Mouse (Mus musculus) testis, postnatal 10 days (tissue): ENCODE measurements at regions not wholly inside any gene's neighbourhood (a gene's known extent, or its start where the extent isn't known, plus 50 kb on each side); places are given as distances from the start of the nearest gene placed in this dataset.
"Not testable (repeated sequence)": the region's sequence is repeated elsewhere in the genome, so short reads cannot be mapped to it uniquely, and the experiment has no call there.

Experiments used
- DNase-seq: peaks from one replicate; pipeline ENCODE4 v3.0.0; 2021; ENCODE audit warnings: low spot score

- DNase-seq = no peak
Measured at GRCm38 (mm10) chr5:17208554-17209283, 164.3 kb upstream of the Speer4f2 start.

GRCm38 (mm10) chr5:17210723-17211245, 162.2 kb upstream of the Speer4f2 start:
- no peak for DNase-seq

GRCm38 (mm10) chr5:17223542-17223941, 149.4 kb upstream of the Speer4f2 start:
- DNase-seq = not testable (repeated sequence)

- no peak for DNase-seq
Measured at GRCm38 (mm10) chr5:17247732-17248606, 125.0 kb upstream of the Speer4f2 start.

- no peak for DNase-seq
Measured at GRCm38 (mm10) chr5:17260541-17261325, 112.2 kb upstream of the Speer4f2 start.

GRCm38 (mm10) chr5:17262126-17262525, 110.9 kb upstream of the Speer4f2 start:
- DNase-seq = no peak

- DNase-seq = no peak
Measured at GRCm38 (mm10) chr5:17271153-17271552, 101.8 kb upstream of the Speer4f2 start.

GRCm38 (mm10) chr5:17271722-17272479, 101.1 kb upstream of the Speer4f2 start:
- DNase-seq = no peak

GRCm38 (mm10) chr5:17275346-17275745, 97.6 kb upstream of the Speer4f2 start:
- no peak for DNase-seq

GRCm38 (mm10) chr5:17276782-17277578, 96.0 kb upstream of the Speer4f2 start:
- no peak for DNase-seq

GRCm38 (mm10) chr5:17280203-17280602, 92.8 kb upstream of the Speer4f2 start:
- no peak for DNase-seq

GRCm38 (mm10) chr5:17280951-17281350, 92.0 kb upstream of the Speer4f2 start:
- DNase-seq = no peak

- no peak for DNase-seq
Measured at GRCm38 (mm10) chr5:17289028-17289427, 84.0 kb upstream of the Speer4f2 start.

GRCm38 (mm10) chr5:17292559-17292958, 80.4 kb upstream of the Speer4f2 start:
- no peak for DNase-seq

- DNase-seq = no peak
Measured at GRCm38 (mm10) chr5:17296571-17297035, 76.4 kb upstream of the Speer4f2 start.

- DNase-seq = no peak
Measured at GRCm38 (mm10) chr5:17299846-17300245, 73.1 kb upstream of the Speer4f2 start.

GRCm38 (mm10) chr5:17321501-17321900, 51.5 kb upstream of the Speer4f2 start:
- no peak for DNase-seq
